Mouse (Mus musculus): Measurements from ENCODE around the gene Gm20498. TPM values are rescaled to one million over a fixed set of nuclear protein-coding genes. Genes with fewer than 3 reads are reported as not detected.
A peak's percentile ranks its signal among the peaks of the same experiment; 100 is the strongest.
"Not testable (repeated sequence)": the region's sequence is repeated elsewhere in the genome, so short reads cannot be mapped to it uniquely, and the experiment has no call there.

Gm20498 gene
- polyA plus RNA-seq, 1 experiment from 2014 or later: 10.4 TPM

DNA sequence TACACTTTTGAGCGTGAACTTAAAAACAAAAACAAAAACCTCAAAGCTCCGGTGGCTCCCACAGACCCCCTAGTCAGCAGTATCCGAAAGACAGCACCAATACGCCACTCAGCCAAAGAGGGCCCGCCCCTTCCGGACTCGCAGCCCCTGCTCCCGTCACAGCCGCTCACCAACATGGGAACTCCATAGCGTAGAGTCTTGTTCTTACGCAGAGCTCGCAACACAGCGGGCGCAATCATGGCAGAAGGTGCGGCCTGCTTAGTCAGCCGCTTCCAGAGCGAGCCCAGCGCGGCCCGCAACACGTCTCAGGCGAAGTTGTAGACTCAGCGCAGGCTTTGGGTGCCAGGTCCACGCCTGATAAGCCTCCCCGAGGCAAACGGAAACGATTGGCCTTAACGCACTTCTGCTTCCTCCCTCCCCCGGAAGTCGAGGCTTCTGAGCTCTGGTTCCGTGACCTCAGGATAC lies 47.9 kb downstream of the Gm20498 start, which contains the start of gene Cox16:
Cox16 (minus strand) TSS at position 401 of the 465 bp plus-strand sequence.
- Histone ChIP-seq H3K4me1 (replicated peaks) (peaks cover 17% of the 10 kb centered on the region), H3K4me3 (replicated peaks) (peak within 1 kb of the TSS; percentile 78), H3K36me3 (replicated peaks) (no peaks in the 10 kb centered on the region), H3K4me2 (peak within 1 kb of the TSS; percentile 79), H3K9ac (peak within 1 kb of the TSS; percentile 68), H3K27me3 (no peaks in the 10 kb centered on the region), H3K27ac (replicated peaks) (peak within 1 kb of the TSS; percentile 96), H3K9me3 (replicated peaks) (no peaks in the 10 kb centered on the region)
- under 1% methylated on average over 31 of the region's 31 CpGs for WGBS (ENCODE audit: insufficient replicate concordance)
- ATAC-seq (ENCODE audit: insufficient read depth): peak; percentile 92

DNA sequence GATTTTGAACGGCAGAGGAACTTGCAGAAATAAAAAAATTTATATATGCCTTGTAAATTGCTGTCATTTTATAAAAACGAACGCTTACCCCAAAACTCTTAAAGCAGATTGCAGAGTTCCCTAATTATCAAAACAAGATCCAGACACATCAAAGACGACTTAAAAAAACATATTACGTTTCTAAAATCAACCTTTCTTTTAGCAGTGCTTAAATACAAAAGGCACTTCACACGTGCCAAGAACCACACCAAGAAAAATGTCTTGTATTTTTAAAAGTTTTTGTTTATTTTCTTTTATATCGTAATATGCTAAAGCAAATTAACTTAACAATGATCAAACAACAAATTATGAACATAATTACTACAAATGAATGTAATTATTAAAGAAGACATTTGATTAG lies 48.5 kb downstream of the Gm20498 start:
- Histone ChIP-seq H3K9me3 (replicated peaks) (no peaks in the 10 kb centered on the region), H3K4me1 (replicated peaks) (peaks cover 17% of the 10 kb centered on the region), H3K9ac (peak overlapping the region; percentile 68), H3K27me3 (no peaks in the 10 kb centered on the region), H3K27ac (replicated peaks) (peak overlapping the region; percentile 96), H3K36me3 (replicated peaks) (no peaks in the 10 kb centered on the region), H3K4me3 (replicated peaks) (peak overlapping the region; percentile 78), H3K4me2 (peak overlapping the region; percentile 79)
- no peak for ATAC-seq (ENCODE audit: insufficient read depth)
- WGBS (ENCODE audit: insufficient replicate concordance): 1% methylated on average over 7 of the region's 7 CpGs

DNA sequence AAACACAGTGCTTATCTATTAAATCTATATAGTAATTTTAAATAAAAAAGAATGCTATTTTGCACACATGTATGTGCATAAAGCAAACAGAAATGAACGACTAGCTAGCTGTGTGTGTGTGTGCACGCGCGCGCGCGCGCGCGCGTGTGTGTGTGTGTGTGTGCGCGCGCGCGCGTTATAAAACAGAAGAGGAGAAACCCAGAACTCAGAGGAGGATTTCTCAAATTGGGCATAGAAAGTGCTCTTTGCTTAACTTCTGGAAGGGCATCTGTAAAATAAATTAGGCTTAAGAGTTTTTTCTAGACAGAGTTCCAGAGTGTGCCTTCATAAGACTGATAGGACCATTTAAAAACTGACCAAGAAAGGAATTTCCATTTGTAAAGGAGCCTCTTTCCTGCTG lies 49.0 kb downstream of the Gm20498 start:
- no peak for ATAC-seq (ENCODE audit: insufficient read depth)
- Histone ChIP-seq H3K4me2 (peak overlapping the region; percentile 79), H3K27ac (replicated peaks) (no peak overlapping the region), H3K9ac (peak overlapping the region; percentile 27; the same call in 1 of the 2 replicates), H3K9me3 (replicated peaks) (no peaks in the 10 kb centered on the region), H3K27me3 (no peaks in the 10 kb centered on the region), H3K4me1 (replicated peaks) (peaks cover 17% of the 10 kb centered on the region), H3K4me3 (replicated peaks) (peak overlapping the region; percentile 78), H3K36me3 (replicated peaks) (no peaks in the 10 kb centered on the region)
- 13% methylated on average over 17 of the region's 17 CpGs for WGBS (ENCODE audit: insufficient replicate concordance)

DNA sequence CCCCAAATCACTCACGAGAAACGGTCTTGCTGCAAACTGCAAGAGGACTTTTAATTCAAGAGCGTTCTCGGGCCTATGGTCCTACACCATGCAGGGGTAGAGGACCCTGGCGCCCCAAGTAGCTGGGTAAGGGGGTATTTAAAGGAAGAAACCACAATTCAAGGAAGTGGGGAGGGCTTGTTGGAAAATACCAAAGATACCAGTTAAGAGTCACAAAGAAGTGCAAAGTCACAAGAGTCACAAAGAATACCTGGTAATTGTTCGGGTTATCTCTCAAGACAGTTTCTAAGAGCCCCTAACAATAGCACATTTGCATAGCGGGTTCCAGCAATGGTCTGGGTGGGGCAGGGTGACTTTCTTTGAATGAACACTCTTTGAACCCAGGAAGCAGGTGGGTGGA lies 73.7 kb downstream of the Gm20498 start:
- not testable (repeated sequence) for H3K4me2 ChIP-seq; H3K27me3 ChIP-seq; H3K4me1 ChIP-seq (replicated peaks); H3K27ac ChIP-seq (replicated peaks); H3K9ac ChIP-seq; H3K4me3 ChIP-seq (replicated peaks); ATAC-seq (ENCODE audit: insufficient read depth); H3K9me3 ChIP-seq (replicated peaks); H3K36me3 ChIP-seq (replicated peaks)
- 80% methylated on average over 7 of the region's 7 CpGs for WGBS (ENCODE audit: insufficient replicate concordance)

DNA sequence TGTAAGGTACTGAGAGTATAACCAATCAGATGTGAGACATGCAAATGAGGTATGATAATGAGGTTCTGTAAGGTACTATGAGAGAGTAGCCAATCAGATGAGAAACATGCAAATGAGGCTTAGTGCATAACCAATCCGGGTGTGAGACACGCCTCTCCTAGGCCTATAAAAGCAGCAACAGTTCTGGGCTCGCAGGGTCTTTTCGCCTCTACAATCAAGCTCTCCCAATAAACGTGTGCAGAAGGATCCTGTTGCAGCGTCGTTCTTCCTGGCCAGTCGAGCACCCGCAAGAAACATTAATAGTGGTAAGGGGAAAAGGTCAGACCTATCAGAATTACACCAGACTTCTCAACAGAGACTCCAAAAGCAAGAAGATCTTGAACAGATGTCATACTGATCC lies 93.7 kb downstream of the Gm20498 start:
- not testable (repeated sequence) for H3K4me1 ChIP-seq (replicated peaks); H3K27ac ChIP-seq (replicated peaks); ATAC-seq (ENCODE audit: insufficient read depth); H3K9me3 ChIP-seq (replicated peaks); H3K9ac ChIP-seq; H3K27me3 ChIP-seq; H3K36me3 ChIP-seq (replicated peaks); H3K4me3 ChIP-seq (replicated peaks); H3K4me2 ChIP-seq
- 86% methylated on average over 9 of the region's 9 CpGs for WGBS (ENCODE audit: insufficient replicate concordance)

DNA sequence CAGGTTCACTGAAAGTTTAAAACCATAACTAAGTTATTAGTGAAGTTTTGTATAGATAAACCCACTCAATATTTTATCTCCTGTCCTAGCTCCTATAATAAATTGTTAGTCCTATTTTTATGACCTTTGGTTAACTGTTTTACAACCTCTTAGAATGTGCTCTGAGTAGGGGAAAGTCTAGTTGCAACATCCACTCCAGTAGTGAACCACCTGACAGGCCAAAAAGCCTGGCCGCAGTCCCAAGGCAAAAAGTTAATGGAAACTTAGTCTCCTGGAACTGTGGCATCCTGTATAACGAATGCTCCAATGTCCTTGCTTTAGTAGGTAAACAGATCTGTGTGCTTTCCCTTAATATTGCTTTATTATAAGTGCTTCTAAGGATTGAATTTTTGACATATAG lies 97.9 kb downstream of the Gm20498 start:
- H3K9me3 ChIP-seq (replicated peaks); H3K27me3 ChIP-seq; H3K4me2 ChIP-seq; H3K27ac ChIP-seq (replicated peaks); ATAC-seq (ENCODE audit: insufficient read depth); H3K4me3 ChIP-seq (replicated peaks); H3K36me3 ChIP-seq (replicated peaks); H3K9ac ChIP-seq; H3K4me1 ChIP-seq (replicated peaks): not testable (repeated sequence)
- WGBS (ENCODE audit: insufficient replicate concordance): 73% methylated on average over 2 of the region's 2 CpGs

DNA sequence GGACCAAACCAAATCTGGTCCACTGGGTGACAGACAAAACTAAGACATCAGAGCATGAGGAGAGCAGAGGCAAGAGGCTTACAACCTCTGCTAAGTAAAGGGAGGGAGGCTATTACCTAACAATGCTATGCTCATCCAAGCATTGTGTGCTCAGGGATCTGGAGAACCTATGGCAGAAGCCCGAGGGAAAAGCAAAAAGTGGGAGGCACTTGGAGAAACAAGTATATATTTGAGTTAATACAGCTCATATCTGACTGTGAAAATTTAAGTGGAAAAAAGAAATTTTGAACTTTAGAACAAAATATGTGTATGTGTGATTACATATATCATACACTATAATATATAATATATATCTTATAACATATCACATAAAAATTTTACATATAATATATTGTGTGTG lies 110.9 kb downstream of the Gm20498 start, which contains the start of gene Adam4:
Adam4 (minus strand) TSS at position 101 of the 400 bp plus-strand sequence.
- peaks cover 16% of the 10 kb centered on the region for H3K36me3 ChIP-seq (replicated peaks)
- H3K9me3 ChIP-seq (replicated peaks): peaks cover 14% of the 10 kb centered on the region
- ATAC-seq (ENCODE audit: insufficient read depth): no peak
- H3K4me1 ChIP-seq (replicated peaks): no peaks in the 10 kb centered on the region
- no peaks in the 10 kb centered on the region for H3K27me3 ChIP-seq
- WGBS (ENCODE audit: insufficient replicate concordance): 68% methylated on average over 1 of the region's 1 CpGs
- no peak within 1 kb of the TSS for H3K4me2 ChIP-seq
- no peak within 1 kb of the TSS for H3K4me3 ChIP-seq (replicated peaks)
- no peak within 1 kb of the TSS for H3K9ac ChIP-seq
- H3K27ac ChIP-seq (replicated peaks): no peak within 1 kb of the TSS

DNA sequence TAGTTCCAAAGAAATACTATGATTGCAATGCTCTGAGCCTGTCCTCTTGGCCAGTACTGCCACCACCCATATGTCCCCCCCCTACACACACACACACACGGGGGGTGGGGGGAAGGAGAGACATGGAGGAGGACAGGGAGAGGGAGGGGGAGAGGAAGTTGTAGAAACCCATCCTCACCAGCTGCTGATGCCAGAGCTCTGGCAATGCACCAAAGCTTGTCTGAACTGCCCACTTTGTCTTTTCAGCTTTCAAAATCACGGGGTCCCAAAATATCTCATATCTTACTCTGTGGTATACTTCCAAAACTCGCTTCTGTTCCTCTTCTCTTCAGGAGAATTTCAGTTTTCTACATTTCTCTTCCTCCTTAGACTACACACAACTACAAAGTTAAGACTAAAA lies 119.5 kb downstream of the Gm20498 start:
- ATAC-seq (ENCODE audit: insufficient read depth): no peak
- Histone ChIP-seq H3K4me1 (replicated peaks) (no peaks in the 10 kb centered on the region), H3K4me2 (no peak overlapping the region), H3K9me3 (replicated peaks) (no peaks in the 10 kb centered on the region), H3K27ac (replicated peaks) (no peak overlapping the region), H3K36me3 (replicated peaks) (no peaks in the 10 kb centered on the region), H3K9ac (no peak overlapping the region), H3K27me3 (no peaks in the 10 kb centered on the region), H3K4me3 (replicated peaks) (no peak overlapping the region)
- WGBS (ENCODE audit: insufficient replicate concordance): 52% methylated on average over 3 of the region's 3 CpGs

DNA sequence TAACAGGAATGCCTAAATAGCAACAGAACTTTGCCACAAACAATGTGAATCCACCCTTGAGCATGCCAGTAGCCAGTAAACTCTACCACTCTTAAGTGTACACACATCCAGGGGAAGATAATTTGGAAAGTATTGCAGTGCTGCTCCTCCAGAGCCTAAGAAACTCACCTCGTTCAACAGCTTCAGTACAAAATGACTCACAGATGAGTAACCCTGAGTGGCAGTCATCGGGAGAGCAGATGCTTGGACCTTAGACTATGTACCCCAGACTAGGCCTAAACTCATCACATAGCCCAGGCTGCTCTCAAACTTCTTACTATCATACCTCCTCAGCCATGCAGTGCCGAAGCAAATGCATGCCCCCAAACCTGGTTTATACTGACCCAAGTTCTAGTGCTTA lies 123.7 kb downstream of the Gm20498 start:
- ATAC-seq (ENCODE audit: insufficient read depth): no peak
- 74% methylated on average over 3 of the region's 3 CpGs for WGBS (ENCODE audit: insufficient replicate concordance)
- H3K9me3 ChIP-seq (replicated peaks): no peaks in the 10 kb centered on the region

DNA sequence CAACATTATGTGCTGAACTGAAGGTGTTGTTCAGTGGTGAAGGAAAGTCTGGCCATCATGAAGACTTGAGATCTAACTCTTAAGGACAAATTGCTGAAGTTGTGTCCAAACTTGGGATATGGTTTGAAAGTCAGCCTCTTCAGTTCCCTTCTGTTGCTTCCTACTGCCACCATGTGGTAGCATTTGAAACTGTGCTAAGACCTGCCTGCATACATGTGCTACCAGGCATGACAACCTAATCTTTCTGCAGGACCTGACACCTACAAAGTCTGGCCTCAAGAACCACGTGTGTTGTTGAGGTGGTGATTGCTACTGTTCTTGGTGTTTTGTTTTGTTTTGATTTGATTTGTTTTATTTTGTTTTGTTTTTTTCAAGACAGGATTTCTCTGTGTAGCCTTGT lies 130.5 kb downstream of the Gm20498 start:
- no peaks in the 10 kb centered on the region for H3K27me3 ChIP-seq
- no peaks in the 10 kb centered on the region for H3K36me3 ChIP-seq (replicated peaks)
- no peak overlapping the region for H3K4me2 ChIP-seq
- H3K4me1 ChIP-seq (replicated peaks): no peaks in the 10 kb centered on the region
- H3K27ac ChIP-seq (replicated peaks): no peak overlapping the region
- 20% methylated on average over 1 of the region's 1 CpGs for WGBS (ENCODE audit: insufficient replicate concordance)
- no peaks in the 10 kb centered on the region for H3K9me3 ChIP-seq (replicated peaks)
- no peak overlapping the region for H3K9ac ChIP-seq
- ATAC-seq (ENCODE audit: insufficient read depth): no peak
- no peak overlapping the region for H3K4me3 ChIP-seq (replicated peaks)

More for the DNA sequence above, 123.7 kb downstream of the Gm20498 start:
- H3K27me3 ChIP-seq: no peaks in the 10 kb centered on the region
- no peak overlapping the region for H3K9ac ChIP-seq
- no peaks in the 10 kb centered on the region for H3K36me3 ChIP-seq (replicated peaks)
- H3K27ac ChIP-seq (replicated peaks): no peak overlapping the region
- no peak overlapping the region for H3K4me3 ChIP-seq (replicated peaks)
- no peak overlapping the region for H3K4me2 ChIP-seq
- H3K4me1 ChIP-seq (replicated peaks): no peaks in the 10 kb centered on the region

DNA sequence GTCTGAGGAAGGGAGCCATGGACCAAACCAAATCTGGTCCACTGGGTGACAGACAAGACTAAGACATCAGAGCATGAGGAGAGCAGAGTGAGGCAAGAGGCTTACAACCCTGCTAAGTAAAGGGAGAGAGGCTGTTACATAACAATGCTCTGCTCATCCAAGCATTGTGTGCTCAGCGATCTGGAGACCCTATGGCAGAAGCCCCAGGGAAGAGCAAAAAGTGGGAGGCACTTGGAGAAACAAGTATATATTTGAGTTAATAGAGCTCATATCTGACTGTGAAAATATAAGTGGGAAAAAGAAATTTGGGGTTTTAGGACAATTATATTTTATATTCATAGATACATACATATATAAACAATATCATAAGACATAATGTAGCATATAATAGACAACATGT lies 153.3 kb downstream of the Gm20498 start, which contains the start of gene Gm4787:
Gm4787 (minus strand) TSS at position 101 of the 400 bp plus-strand sequence.
- WGBS (ENCODE audit: insufficient replicate concordance): 80% methylated on average over 1 of the region's 1 CpGs

DNA sequence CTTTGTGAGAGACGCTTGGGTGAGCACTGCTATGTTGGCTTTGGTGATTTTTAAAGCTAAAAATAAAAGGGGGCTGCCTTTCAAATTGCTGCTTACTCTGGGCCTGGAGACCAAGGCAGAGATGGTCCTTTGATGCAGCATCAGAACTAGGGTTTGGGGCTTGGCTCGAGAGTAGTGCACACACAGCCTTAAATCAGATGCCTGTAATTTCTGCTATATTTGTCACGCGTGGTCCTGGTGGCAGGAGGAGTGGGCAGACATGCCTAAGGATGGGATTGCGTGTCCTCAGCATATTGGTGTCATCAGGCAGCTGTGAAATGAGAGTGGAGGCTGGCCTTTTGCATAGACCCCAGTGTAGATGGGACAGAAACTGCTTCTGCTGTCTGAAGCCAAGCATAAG lies 198.9 kb downstream of the Gm20498 start:
- 59% methylated on average over 5 of the region's 5 CpGs for WGBS (ENCODE audit: insufficient replicate concordance)
- Histone ChIP-seq H3K27me3 (peaks cover 56% of the 10 kb centered on the region), H3K36me3 (replicated peaks) (no peaks in the 10 kb centered on the region), H3K4me1 (replicated peaks) (no peaks in the 10 kb centered on the region), H3K4me2 (no peak overlapping the region), H3K4me3 (replicated peaks) (no peak overlapping the region), H3K27ac (replicated peaks) (no peak overlapping the region), H3K9ac (no peak overlapping the region), H3K9me3 (replicated peaks) (no peaks in the 10 kb centered on the region)
- no peak for ATAC-seq (ENCODE audit: insufficient read depth)

More for the DNA sequence above, 153.3 kb downstream of the Gm20498 start, which contains the start of gene Gm4787:
- H3K4me2 ChIP-seq; H3K4me1 ChIP-seq (replicated peaks); ATAC-seq (ENCODE audit: insufficient read depth); H3K4me3 ChIP-seq (replicated peaks); H3K27me3 ChIP-seq; H3K27ac ChIP-seq (replicated peaks); H3K36me3 ChIP-seq (replicated peaks); H3K9me3 ChIP-seq (replicated peaks); H3K9ac ChIP-seq: not testable (repeated sequence)
